Mouse (Mus musculus): ENCODE results near the gene Mast2. TPM values are rescaled to one million over a fixed set of nuclear protein-coding genes. Genes with fewer than 3 reads are reported as not detected.

The Mast2 gene
- polyA plus RNA-seq, 1 experiment: 63.0 TPM

DNA sequence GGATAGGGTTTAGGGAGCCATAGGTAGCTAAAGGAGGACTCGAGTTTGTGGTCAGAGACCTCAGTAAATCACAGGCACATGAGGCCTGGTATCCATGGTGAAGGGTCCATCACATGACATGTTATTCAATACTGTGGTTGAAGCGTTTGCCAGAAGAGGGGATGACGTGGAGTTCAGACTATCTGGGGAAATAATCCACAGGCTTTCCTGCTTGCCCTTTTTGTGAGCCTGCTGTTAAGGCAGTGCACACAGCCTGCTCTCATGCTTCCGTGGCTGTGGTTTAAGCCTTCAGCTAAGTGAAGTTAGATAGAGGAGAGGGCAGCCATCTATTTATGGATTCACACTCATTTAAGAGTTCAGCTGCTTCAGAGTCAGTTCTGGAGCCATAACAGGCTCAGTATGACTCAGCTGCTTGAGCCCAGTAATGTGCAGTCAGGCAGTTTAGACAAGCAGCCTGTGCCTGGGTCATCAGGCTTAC lies 163.1 kb downstream of the Mast2 start:
- 50% methylated on average over 4 of the region's 4 CpGs for whole genome bisulfite sequencing
- H3K4me1 ChIP-seq (ENCODE audit: control insufficient read depth, insufficient read depth, low read length): peaks cover 12% of the 10 kb centered on the region
- no peak for DNase-seq
- TF ChIP-seq POLR2A (IDR thresholded peaks at IDR 0.05; ENCODE audit: borderline replicate concordance, extremely low read depth, low read depth, low read length): no peak
- no peak for TF ChIP-seq CTCF (IDR thresholded peaks at IDR 0.05; ENCODE audit: insufficient read depth, low read length)
- no peak overlapping the region for H3K4me3 ChIP-seq (replicated peaks; ENCODE audit: extremely low read depth, low read depth, low read length)

DNA sequence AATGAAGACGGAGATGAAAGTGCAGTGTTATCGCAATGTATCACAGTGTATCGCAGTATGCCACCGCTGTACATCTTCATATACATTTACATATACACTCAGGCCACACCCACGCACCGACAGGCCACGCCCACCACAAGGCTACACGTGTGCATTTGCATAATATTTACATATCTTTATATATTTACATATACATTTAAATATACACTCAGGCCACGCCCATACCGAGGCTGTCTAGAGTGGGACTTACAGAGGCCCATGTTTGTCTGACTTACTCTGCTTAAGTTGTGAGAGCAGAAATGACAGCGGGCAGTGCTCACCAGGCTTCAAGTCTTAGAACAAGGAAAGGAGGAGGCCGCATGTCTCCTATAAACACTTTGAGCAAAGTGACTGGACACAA lies 170.7 kb downstream of the Mast2 start:
- WGBS: 89% methylated on average over 12 of the region's 12 CpGs
- no peak for DNase-seq
- peaks cover 4% of the 10 kb centered on the region; the same call in 1 of the 2 replicates for H3K4me1 ChIP-seq (ENCODE audit: control insufficient read depth, insufficient read depth, low read length)
- no peak for TF ChIP-seq POLR2A (IDR thresholded peaks at IDR 0.05; ENCODE audit: borderline replicate concordance, extremely low read depth, low read depth, low read length)
- no peak for TF ChIP-seq CTCF (IDR thresholded peaks at IDR 0.05; ENCODE audit: insufficient read depth, low read length)
- no peak overlapping the region for H3K4me3 ChIP-seq (replicated peaks; ENCODE audit: extremely low read depth, low read depth, low read length)

DNA sequence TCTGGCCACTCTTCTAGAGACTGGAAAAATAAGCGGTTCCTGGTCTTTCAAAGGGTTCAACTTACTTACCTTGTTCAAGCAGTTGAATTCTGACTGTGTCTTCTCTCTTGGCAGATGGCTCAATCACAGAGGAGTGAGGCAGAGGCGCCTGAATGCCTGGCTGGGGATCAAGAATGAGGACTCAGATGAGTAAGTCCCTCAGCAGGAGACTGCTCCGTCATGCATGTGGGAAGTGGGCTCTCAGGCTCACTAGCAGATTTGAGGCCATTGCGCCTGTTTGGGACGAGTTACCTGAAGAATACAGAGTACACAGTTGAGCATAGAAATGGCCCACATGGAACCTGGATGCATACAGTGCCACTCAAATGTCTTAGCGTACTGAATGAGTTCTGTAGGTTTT lies 172.4 kb downstream of the Mast2 start:
- no peak for TF ChIP-seq POLR2A (IDR thresholded peaks at IDR 0.05; ENCODE audit: borderline replicate concordance, extremely low read depth, low read depth, low read length)
- TF ChIP-seq CTCF (IDR thresholded peaks at IDR 0.05; ENCODE audit: insufficient read depth, low read length): no peak
- WGBS: 91% methylated on average over 6 of the region's 6 CpGs
- no peak overlapping the region for H3K4me3 ChIP-seq (replicated peaks; ENCODE audit: extremely low read depth, low read depth, low read length)
- H3K4me1 ChIP-seq (ENCODE audit: control insufficient read depth, insufficient read depth, low read length): no peaks in the 10 kb centered on the region
- DNase-seq: no peak

- Histone ChIP-seq H3K4me1 (ENCODE audit: control insufficient read depth, insufficient read depth, low read length) (no peaks in the 10 kb centered on the region), H3K4me3 (replicated peaks; ENCODE audit: extremely low read depth, low read depth, low read length) (no peak overlapping the region)
- TF ChIP-seq POLR2A (IDR thresholded peaks at IDR 0.05; ENCODE audit: borderline replicate concordance, extremely low read depth, low read depth, low read length) (no peak), CTCF (IDR thresholded peaks at IDR 0.05; ENCODE audit: insufficient read depth, low read length) (peak; percentile 36)
- no peak for DNase-seq
- WGBS: 87% methylated on average over 2 of the region's 2 CpGs
Measured at GRCm38 (mm10) chr4:116282211-116282610, 181.8 kb downstream of the Mast2 start.

DNA sequence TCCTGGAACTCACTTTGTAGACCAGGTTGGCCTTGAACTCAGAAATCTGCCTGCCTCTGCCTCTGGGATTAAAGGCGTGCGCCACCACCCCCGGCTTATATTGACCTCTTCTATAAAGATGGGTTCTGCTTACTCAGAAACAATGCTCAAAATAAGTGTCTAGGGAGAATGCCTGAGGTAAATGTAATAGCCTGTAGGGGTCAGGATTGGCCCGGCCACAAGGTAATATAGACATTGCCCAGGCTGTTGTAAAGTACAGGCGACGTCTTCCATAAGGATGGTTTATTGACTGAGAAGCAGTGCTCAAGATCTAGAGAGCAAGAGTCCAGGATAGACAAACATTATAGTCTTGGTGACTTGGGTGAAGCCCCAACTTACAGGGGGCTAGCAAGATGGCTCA lies 195.8 kb downstream of the Mast2 start:
- Histone ChIP-seq H3K4me1 (ENCODE audit: control insufficient read depth, insufficient read depth, low read length) (no peaks in the 10 kb centered on the region), H3K4me3 (replicated peaks; ENCODE audit: extremely low read depth, low read depth, low read length) (no peak overlapping the region)
- DNase-seq: no peak
- WGBS: 91% methylated on average over 6 of the region's 6 CpGs
- TF ChIP-seq POLR2A (IDR thresholded peaks at IDR 0.05; ENCODE audit: borderline replicate concordance, extremely low read depth, low read depth, low read length) (no peak), CTCF (IDR thresholded peaks at IDR 0.05; ENCODE audit: insufficient read depth, low read length) (no peak)

Other genes starting within 250 kb of the Mast2 start
- gene Pik3r3, start 242.6 kb downstream of the Mast2 start, polyA plus RNA-seq (2012; rRNA removed): 23.5 and 23.8 TPM in 2 replicates
- 1.4 and 2.5 TPM in 2 replicates for gene Ipp, start 43.4 kb upstream of the Mast2 start, polyA plus RNA-seq (2012; rRNA removed)
- gene Tmem69, start 91.8 kb upstream of the Mast2 start, polyA plus RNA-seq (2012; rRNA removed): 2.3 and 3.9 TPM in 2 replicates
- gene Gpbp1l1, start 93.5 kb upstream of the Mast2 start, polyA plus RNA-seq (2012; rRNA removed): 27.1 and 32.6 TPM in 2 replicates
- 52.9 and 55.0 TPM in 2 replicates for gene Ccdc17, start 132.5 kb upstream of the Mast2 start, polyA plus RNA-seq (2012; rRNA removed)
- 1.3 and 2.4 TPM in 2 replicates for gene Nasp, start 163.8 kb upstream of the Mast2 start, polyA plus RNA-seq (2012; rRNA removed)
- gene Akr1a1, start 187.5 kb upstream of the Mast2 start, polyA plus RNA-seq (2012; rRNA removed): 536 and 669 TPM in 2 replicates
- gene Prdx1, start 221.4 kb upstream of the Mast2 start, polyA plus RNA-seq (2012; rRNA removed): 58.4 and 179 TPM in 2 replicates
- gene Mmachc, start 244.2 kb upstream of the Mast2 start, polyA plus RNA-seq (2012; rRNA removed): 6.6 and 8.0 TPM in 2 replicates
- 23.9 and 27.4 TPM in 2 replicates for gene Ccdc163, start 244.3 kb upstream of the Mast2 start, polyA plus RNA-seq (2012; rRNA removed)

Measured in lung, adult 2 months (tissue).